Mouse (Mus musculus): ENCODE measurements around the gene Fam120a.

- no peak for TF ChIP-seq GATA1 (IDR thresholded peaks at IDR 0.05; ENCODE audit: borderline replicate concordance, low read length)
- TF ChIP-seq FLI1 (IDR thresholded peaks at IDR 0.05; ENCODE audit: low read length) = no peak
These were observed 56.4 kb downstream of the Fam120a start for GRCm38 (mm10) chr13:48911426-48911825.

Measured in megakaryocyte, embryonic 14.5 days (primary cell).